Mouse (Mus musculus) v-Abl transformed pro-B cells (cell line): ENCODE results near the gene Itgb6.

Source experiments
- in situ Hi-C, 2 experiments: fragments of 400-800 bp; cut with MboI; formaldehyde crosslinking; loops; one replicate each; pipeline ENCODE4 v1.15.1; 2025; ENCODE audit not compliant: unreplicated experiment in 2 of 2

Itgb6 gene

GRCm38 (mm10) chr2:60722514-60722913 is at the start of gene Itgb6:
Gene Itgb6, minus strand, starts transcription at chr2:60722643.
- in situ Hi-C loops = loop anchor here (5.0 to 25.0 kb wide), 3 partner anchors 730 to 1940 kb away; partner anchors contain the start of gene Gca (in 1 of the 2)

- in situ Hi-C loops = no loop called here
Observed at GRCm38 (mm10) chr2:60766420-60766819, 44.0 kb upstream of the Itgb6 start.

- in situ Hi-C loops = no loop called here
Observed at GRCm38 (mm10) chr2:60756218-60756617, 33.8 kb upstream of the Itgb6 start.

- in situ Hi-C loops = no loop called here
Observed at GRCm38 (mm10) chr2:60755101-60755500, 32.7 kb upstream of the Itgb6 start.

GRCm38 (mm10) chr2:60751274-60751673 is 28.8 kb upstream of the Itgb6 start:
- in situ Hi-C loops = no loop called here

- in situ Hi-C loops = no loop called here
Observed at GRCm38 (mm10) chr2:60750591-60750990, 28.1 kb upstream of the Itgb6 start.

- in situ Hi-C loops = loop anchor here in 1 of 2 experiments (25.0 kb wide), 1 partner anchor 1539 kb away; no protein-coding TSS in a partner anchor
Observed at GRCm38 (mm10) chr2:60748585-60748984, 26.1 kb upstream of the Itgb6 start.

GRCm38 (mm10) chr2:60747590-60747989 is 25.1 kb upstream of the Itgb6 start:
- in situ Hi-C loops = loop anchor here in 1 of 2 experiments (25.0 kb wide), 1 partner anchor 1540 kb away; no protein-coding TSS in a partner anchor

- in situ Hi-C loops = loop anchor here in 1 of 2 experiments (25.0 kb wide), 1 partner anchor 1543 kb away; no protein-coding TSS in a partner anchor
Observed at GRCm38 (mm10) chr2:60744674-60745073, 22.2 kb upstream of the Itgb6 start.

- in situ Hi-C loops = loop anchor here in 1 of 2 experiments (25.0 kb wide), 1 partner anchor 1548 kb away; no protein-coding TSS in a partner anchor
Observed at GRCm38 (mm10) chr2:60739389-60740137, 17.1 kb upstream of the Itgb6 start.

- in situ Hi-C loops = loop anchor here in 1 of 2 experiments (25.0 kb wide), 1 partner anchor 1556 kb away; no protein-coding TSS in a partner anchor
Observed at GRCm38 (mm10) chr2:60730929-60731328, 8.5 kb upstream of the Itgb6 start.

GRCm38 (mm10) chr2:60730024-60730423 is 7.6 kb upstream of the Itgb6 start:
- in situ Hi-C loops = loop anchor here in 1 of 2 experiments (25.0 kb wide), 1 partner anchor 1557 kb away; no protein-coding TSS in a partner anchor

- in situ Hi-C loops = loop anchor here in 1 of 2 experiments (25.0 kb wide), 1 partner anchor 1558 kb away; no protein-coding TSS in a partner anchor
Observed at GRCm38 (mm10) chr2:60728902-60729585, 6.6 kb upstream of the Itgb6 start.

- in situ Hi-C loops = loop anchor here (5.0 to 25.0 kb wide), 4 partner anchors 728 to 1938 kb away; partner anchors contain the start of gene Gca (in 1 of the 2)
Observed at GRCm38 (mm10) chr2:60724660-60725059, 2.2 kb upstream of the Itgb6 start.

- in situ Hi-C loops = loop anchor here (5.0 to 25.0 kb wide), 3 partner anchors 729 to 1939 kb away; partner anchors contain the start of gene Gca (in 1 of the 2)
Observed at GRCm38 (mm10) chr2:60722967-60723366, 524 bp upstream of the Itgb6 start.

- in situ Hi-C loops = loop anchor here (5.0 to 25.0 kb wide), 3 partner anchors 731 to 1941 kb away; partner anchors contain the start of gene Gca (in 1 of the 2)
Observed at GRCm38 (mm10) chr2:60720906-60721305, 1.5 kb downstream of the Itgb6 start.

GRCm38 (mm10) chr2:60720205-60720604 is 2.2 kb downstream of the Itgb6 start:
- in situ Hi-C loops = loop anchor here (5.0 to 25.0 kb wide), 3 partner anchors 732 to 1942 kb away; partner anchors contain the start of gene Gca (in 1 of the 2)

- in situ Hi-C loops = loop anchor here in 1 of 2 experiments (25.0 kb wide), 2 partner anchors 1205 to 1945 kb away; partner anchors contain the start of gene Gca
Observed at GRCm38 (mm10) chr2:60717348-60717747, 5.1 kb downstream of the Itgb6 start.

GRCm38 (mm10) chr2:60716549-60716948 is 5.9 kb downstream of the Itgb6 start:
- in situ Hi-C loops = loop anchor here in 1 of 2 experiments (25.0 kb wide), 2 partner anchors 1204 to 1946 kb away; partner anchors contain the start of gene Gca

- in situ Hi-C loops = loop anchor here in 1 of 2 experiments (25.0 kb wide), 2 partner anchors 1203 to 1947 kb away; partner anchors contain the start of gene Gca
Observed at GRCm38 (mm10) chr2:60715771-60716170, 6.7 kb downstream of the Itgb6 start.
